Mouse (Mus musculus) testis, adult 2 months (tissue): ENCODE results near the gene Lrfn2.

ENCODE experiments used
- CTCF ChIP-seq: fragments of 200-500 bp; IDR thresholded peaks from 2 replicates; pipeline ENCODE4 v1.5.1; 2012; ENCODE audit warnings: low read depth, mild to moderate bottlenecking, inconsistent platforms, low read length, moderate library complexity; ENCODE audit not compliant: control insufficient read depth, insufficient read depth, insufficient replicate concordance
- POLR2A ChIP-seq: fragments of 200-500 bp; IDR thresholded peaks from 2 replicates; pipeline ENCODE4 v1.6.1; 2012; ENCODE audit warnings: low read depth, mild to moderate bottlenecking, inconsistent platforms, low read length, moderate library complexity; ENCODE audit not compliant: control insufficient read depth

- TF ChIP-seq POLR2A: no peak
- no peak for TF ChIP-seq CTCF
Observed at GRCm38 (mm10) chr17:49061141-49061540, 129.0 kb downstream of the Lrfn2 start.
